Comparison of ENCODE assay signal across 8 mouse cellular contexts in the genomic region with DNA sequence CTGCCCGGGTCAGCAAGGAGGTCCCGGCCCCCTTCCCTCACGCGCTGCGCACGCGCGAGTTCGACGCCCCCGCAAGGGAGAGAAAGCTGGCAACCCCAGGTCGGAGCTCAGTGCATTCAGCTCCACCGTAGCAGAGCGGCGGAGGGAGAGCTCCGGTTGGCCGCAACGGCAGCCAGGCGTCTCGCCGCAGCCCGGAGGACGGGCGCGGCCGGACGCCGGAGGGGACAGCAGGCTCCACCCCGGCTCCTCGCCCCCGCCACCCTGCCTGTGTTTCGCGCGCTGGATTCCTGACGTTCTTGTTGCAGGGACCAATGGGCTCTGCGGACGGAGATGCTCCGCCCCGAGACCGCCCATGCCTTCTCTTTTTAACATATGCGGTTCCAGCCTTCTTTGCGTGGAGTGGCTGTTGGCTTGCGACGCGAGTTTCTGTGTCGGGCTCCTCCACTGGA. TPM values are rescaled to one million over a fixed set of nuclear protein-coding genes. Genes with fewer than 3 reads are reported as not detected.
DNase-seq lines count a peak whose midpoint lies in the region; ATAC-seq and TF ChIP-seq lines count a peak whose summit lies in the region.

No protein-coding gene starts in this region.

- H3K27ac ChIP-seq in embryonic facial prominence, embryonic 13.5 days, result no peak overlapping the region
- no peak overlapping the region for H3K27ac ChIP-seq in kidney, adult 2 months (ENCODE audit: insufficient read depth, low read depth, low read length)
- H3K27ac ChIP-seq in limb, embryonic 12.5 days, result peak overlapping the region; percentile 56
- H3K27ac ChIP-seq in midbrain, embryonic 14.5 days (replicated peaks; ENCODE audit: low read depth, low read length), result peak overlapping the region; percentile 87

- TF ChIP-seq CTCF in kidney, adult 2 months (conservative IDR thresholded peaks at IDR 0.05; ENCODE audit: insufficient read depth, insufficient read length, low read depth, low read length), result no peak

- peak; percentile 59 for ATAC-seq in embryonic facial prominence, embryonic 13.5 days (ENCODE audit: insufficient number of reproducible peaks, insufficient read depth, low FRiP score, low TSS enrichment, low read depth)
- ATAC-seq in limb, embryonic 12.5 days (ENCODE audit: insufficient number of reproducible peaks, insufficient read depth, low FRiP score, low TSS enrichment, low read depth), result peak; percentile 29; the same call in 1 of the 2 replicates
- peak; percentile 85 for ATAC-seq in midbrain, embryonic 14.5 days (ENCODE audit: low FRiP score, low TSS enrichment)

- H3K9ac ChIP-seq in embryonic facial prominence, embryonic 13.5 days, result peak overlapping the region; percentile 70
- peak overlapping the region; percentile 67 for H3K9ac ChIP-seq in limb, embryonic 12.5 days (replicated peaks)
- H3K9ac ChIP-seq in midbrain, embryonic 14.5 days (replicated peaks; ENCODE audit: low read length), result peak overlapping the region; percentile 76

- H3K4me1 ChIP-seq in embryonic facial prominence, embryonic 13.5 days, result peaks cover 38% of the 10 kb centered on the region
- no peaks in the 10 kb centered on the region for H3K4me1 ChIP-seq in kidney, adult 2 months (ENCODE audit: control insufficient read depth, insufficient read depth, low read length)
- H3K4me1 ChIP-seq in limb, embryonic 12.5 days (replicated peaks), result peaks cover 32% of the 10 kb centered on the region
- peaks cover 27% of the 10 kb centered on the region for H3K4me1 ChIP-seq in midbrain, embryonic 14.5 days (ENCODE audit: control insufficient read depth, insufficient read depth, low read length)

- peaks cover 77% of the 10 kb centered on the region for H3K27me3 ChIP-seq in embryonic facial prominence, embryonic 13.5 days
- H3K27me3 ChIP-seq in kidney, adult 2 months (replicated peaks; ENCODE audit: control insufficient read depth, insufficient read depth, low read length), result no peaks in the 10 kb centered on the region
- H3K27me3 ChIP-seq in limb, embryonic 12.5 days, result peaks cover 84% of the 10 kb centered on the region
- peaks cover 40% of the 10 kb centered on the region for H3K27me3 ChIP-seq in midbrain, embryonic 14.5 days (ENCODE audit: control insufficient read depth, insufficient read depth, low read length)

- TF ChIP-seq POLR2A in kidney, adult 2 months (IDR thresholded peaks at IDR 0.05; ENCODE audit: low read depth, low read length), result no peak

- WGBS in embryonic facial prominence, embryonic 13.5 days, result under 1% methylated on average over 37 of the region's 46 CpGs
- under 1% methylated on average over 46 of the region's 46 CpGs for WGBS in kidney, adult 2 months
- 1% methylated on average over 46 of the region's 46 CpGs for WGBS in limb, embryonic 12.5 days
- WGBS in midbrain, embryonic 14.5 days, result under 1% methylated on average over 45 of the region's 46 CpGs

- peak; percentile 86 for DNase-seq in 416B (ENCODE audit: low read depth)
- DNase-seq in adrenal gland, postnatal 4 days (ENCODE audit: low spot score in 2 of 2), result peak; percentile 68 to 84
- peak; percentile 92 to 96 for DNase-seq in heart, adult 18-20 months
- peak; percentile 94 for DNase-seq in kidney, adult 2 months
- peak; percentile 95 for DNase-seq in midbrain, embryonic 14.5 days
- DNase-seq in spleen, adult 18-20 months, result peak; percentile 68 to 72

- H3K9me3 ChIP-seq in embryonic facial prominence, embryonic 13.5 days, result no peaks in the 10 kb centered on the region
- no peaks in the 10 kb centered on the region for H3K9me3 ChIP-seq in limb, embryonic 12.5 days
- no peaks in the 10 kb centered on the region for H3K9me3 ChIP-seq in midbrain, embryonic 14.5 days (ENCODE audit: control insufficient read depth, low read length)

- H3K36me3 ChIP-seq in embryonic facial prominence, embryonic 13.5 days, result peaks cover 13% of the 10 kb centered on the region
- no peaks in the 10 kb centered on the region for H3K36me3 ChIP-seq in kidney, adult 2 months (ENCODE audit: control insufficient read depth, insufficient read depth, low read length)
- H3K36me3 ChIP-seq in limb, embryonic 12.5 days, result peaks cover 13% of the 10 kb centered on the region
- peaks cover 24% of the 10 kb centered on the region for H3K36me3 ChIP-seq in midbrain, embryonic 14.5 days (ENCODE audit: control insufficient read depth, insufficient read depth, low read length)

- H3K4me3 ChIP-seq in embryonic facial prominence, embryonic 13.5 days, result peak overlapping the region; percentile 65
- H3K4me3 ChIP-seq in kidney, adult 2 months (ENCODE audit: insufficient read depth, low read depth, low read length), result peak overlapping the region; percentile 62
- peak overlapping the region; percentile 67 for H3K4me3 ChIP-seq in limb, embryonic 12.5 days (replicated peaks)
- peak overlapping the region; percentile 77 for H3K4me3 ChIP-seq in midbrain, embryonic 14.5 days (replicated peaks; ENCODE audit: low read depth, low read length)

- peak overlapping the region; percentile 99 for H3K4me2 ChIP-seq in embryonic facial prominence, embryonic 13.5 days
- H3K4me2 ChIP-seq in limb, embryonic 12.5 days, result peak overlapping the region; percentile 97
- peak overlapping the region; percentile 78 for H3K4me2 ChIP-seq in midbrain, embryonic 14.5 days (ENCODE audit: low read length)

RNA-seq across cellular contexts. Expression of gene Paqr4, which starts 0.5 kb away (rescaled TPM):
- total RNA-seq in adrenal gland, postnatal 4 days (2021), result 10 to 100 TPM; 13.8 to 14.6 TPM
- polyA plus RNA-seq in embryonic facial prominence, embryonic 13.5 days (2015; fragmentation: Nextera tagmentation; extraction: Ambion mirVana), result 12.4 and 12.5 TPM in 2 replicates
- total RNA-seq in heart, adult 18-20 months (2021), result 10 to 100 TPM; 22.9 to 29.2 TPM
- polyA plus RNA-seq in kidney, adult 2 months (2012; rRNA removed), result 9.7 and 10.8 TPM in 2 replicates
- polyA plus RNA-seq in limb, embryonic 12.5 days (2016; fragmentation: Nextera tagmentation; extraction: Ambion mirVana), result 11.6 and 13.6 TPM in 2 replicates
- polyA plus RNA-seq in midbrain, embryonic 14.5 days (2014; fragmentation: Nextera tagmentation; extraction: Ambion mirVana), result 56.6 and 69.2 TPM in 2 replicates

RNA-seq across cellular contexts. Expression of gene Kremen2, which starts 5.5 kb away (rescaled TPM):
- under 1 TPM in 1 of 2 experiments, not detected in 1; 0.14 TPM for total RNA-seq in adrenal gland, postnatal 4 days (2021)
- 31.7 and 42.3 TPM in 2 replicates for polyA plus RNA-seq in embryonic facial prominence, embryonic 13.5 days (2015; fragmentation: Nextera tagmentation; extraction: Ambion mirVana)
- total RNA-seq in heart, adult 18-20 months (2021), result under 1 TPM; 0.15 to 0.18 TPM
- 0.17 and 0.27 TPM in 2 replicates for polyA plus RNA-seq in kidney, adult 2 months (2012; rRNA removed)
- polyA plus RNA-seq in limb, embryonic 12.5 days (2016; fragmentation: Nextera tagmentation; extraction: Ambion mirVana), result 30.0 and 34.8 TPM in 2 replicates
- 0.71 and 0.80 TPM in 2 replicates for polyA plus RNA-seq in midbrain, embryonic 14.5 days (2014; fragmentation: Nextera tagmentation; extraction: Ambion mirVana)

RNA-seq across cellular contexts. Expression of gene Pkmyt1, which starts 14.0 kb away (rescaled TPM):
- total RNA-seq in adrenal gland, postnatal 4 days (2021), result 10 to 100 TPM; 20.0 to 22.4 TPM
- polyA plus RNA-seq in embryonic facial prominence, embryonic 13.5 days (2015; fragmentation: Nextera tagmentation; extraction: Ambion mirVana), result 49.3 and 56.2 TPM in 2 replicates
- 1 to 10 TPM; 1.1 to 1.4 TPM for total RNA-seq in heart, adult 18-20 months (2021)
- 4.1 and 5.2 TPM in 2 replicates for polyA plus RNA-seq in kidney, adult 2 months (2012; rRNA removed)
- polyA plus RNA-seq in limb, embryonic 12.5 days (2016; fragmentation: Nextera tagmentation; extraction: Ambion mirVana), result 49.1 and 53.1 TPM in 2 replicates
- 16.2 and 18.2 TPM in 2 replicates for polyA plus RNA-seq in midbrain, embryonic 14.5 days (2014; fragmentation: Nextera tagmentation; extraction: Ambion mirVana)

RNA-seq across cellular contexts. Expression of gene 1520401A03Rik, which starts 17.6 kb away (rescaled TPM):
- 1 to 10 TPM in 1 of 2 experiments, under 1 TPM in 1; 0.99 to 1.3 TPM for total RNA-seq in adrenal gland, postnatal 4 days (2021)
- polyA plus RNA-seq in embryonic facial prominence, embryonic 13.5 days (2015; fragmentation: Nextera tagmentation; extraction: Ambion mirVana), result 0.25 and 0.32 TPM in 2 replicates
- not detected for total RNA-seq in heart, adult 18-20 months (2021)
- 0.05 TPM in 1 of 2 replicates, not detected in the other for polyA plus RNA-seq in kidney, adult 2 months (2012; rRNA removed)
- polyA plus RNA-seq in limb, embryonic 12.5 days (2016; fragmentation: Nextera tagmentation; extraction: Ambion mirVana), result 1.8 and 2.5 TPM in 2 replicates
- not detected in 2 replicates for polyA plus RNA-seq in midbrain, embryonic 14.5 days (2014; fragmentation: Nextera tagmentation; extraction: Ambion mirVana)

RNA-seq across cellular contexts. Expression of gene Flywch1, which starts 31.2 kb away (rescaled TPM):
- 10 to 100 TPM; 60.9 to 62.4 TPM for total RNA-seq in adrenal gland, postnatal 4 days (2021)
- 90.2 and 95.6 TPM in 2 replicates for polyA plus RNA-seq in embryonic facial prominence, embryonic 13.5 days (2015; fragmentation: Nextera tagmentation; extraction: Ambion mirVana)
- total RNA-seq in heart, adult 18-20 months (2021), result 10 to 100 TPM; 38.1 to 40.7 TPM
- polyA plus RNA-seq in kidney, adult 2 months (2012; rRNA removed), result 41.7 and 45.2 TPM in 2 replicates
- polyA plus RNA-seq in limb, embryonic 12.5 days (2016; fragmentation: Nextera tagmentation; extraction: Ambion mirVana), result 136 and 140 TPM in 2 replicates
- polyA plus RNA-seq in midbrain, embryonic 14.5 days (2014; fragmentation: Nextera tagmentation; extraction: Ambion mirVana), result 210 and 220 TPM in 2 replicates

Comparison
In these comparisons a context has a peak if more than half of its experiments do, and no peak if none do; other contexts are left out.
1. ATAC-seq: peak in every context shown above with its lines; median percentile 85 in midbrain, embryonic 14.5 days; 59 in embryonic facial prominence, embryonic 13.5 days; 29 in limb, embryonic 12.5 days.
2. H3K27ac ChIP-seq: peak in limb, embryonic 12.5 days (single experiment) and midbrain, embryonic 14.5 days (single experiment); none in embryonic facial prominence, embryonic 13.5 days (single experiment) and kidney, adult 2 months (single experiment).
3. RNA of gene Kremen2, which starts 5.5 kb away (polyA plus RNA-seq): 31.7 to 42.3 TPM in embryonic facial prominence, embryonic 13.5 days and 30.0 to 34.8 TPM in limb, embryonic 12.5 days; 0.71 to 0.80 TPM in midbrain, embryonic 14.5 days and 0.17 to 0.27 TPM in kidney, adult 2 months; every median in the first group is over 10 times any median in the second.
4. Peak in every context shown above with its lines, with median percentiles within 50 percentile points of each other: DNase-seq, H3K4me2 ChIP-seq, H3K4me3 ChIP-seq and H3K9ac ChIP-seq.